Mouse (Mus musculus): ENCODE results near the gene Robo1. TPM values are rescaled to one million over a fixed set of nuclear protein-coding genes. Genes with fewer than 3 reads are reported as not detected.

The Robo1 gene
- polyA plus RNA-seq, 1 experiment from 2014 or later: 58.1 TPM

- Histone ChIP-seq H3K4me2 (ENCODE audit: low read length) (peak overlapping the region; percentile 70), H3K9me3 (ENCODE audit: control insufficient read depth, low read length) (no peaks in the 10 kb centered on the region), H3K27me3 (replicated peaks; ENCODE audit: control insufficient read depth, insufficient read depth, low read length) (no peaks in the 10 kb centered on the region), H3K4me3 (replicated peaks; ENCODE audit: low read length) (peak overlapping the region; percentile 81), H3K36me3 (ENCODE audit: control insufficient read depth, insufficient read depth) (no peaks in the 10 kb centered on the region), H3K4me1 (replicated peaks; ENCODE audit: control insufficient read depth, insufficient read depth, low read length) (peaks cover 20% of the 10 kb centered on the region), H3K9ac (replicated peaks; ENCODE audit: low read depth, low read length) (peak overlapping the region; percentile 78), H3K27ac (ENCODE audit: low read length) (peak overlapping the region; percentile 87)
- WGBS: under 1% methylated on average over 26 of the region's 26 CpGs
- ATAC-seq: peak; percentile 90
Measured at GRCm38 (mm10) chr16:72662837-72663350, 354.8 kb downstream of the Robo1 start.

GRCm38 (mm10) chr16:72663351-72664232 is 355.5 kb downstream of the Robo1 start:
- H3K9me3 ChIP-seq (ENCODE audit: control insufficient read depth, low read length): no peaks in the 10 kb centered on the region
- H3K4me3 ChIP-seq (replicated peaks; ENCODE audit: low read length): peak overlapping the region; percentile 81
- peak overlapping the region; percentile 87 for H3K27ac ChIP-seq (ENCODE audit: low read length)
- peak overlapping the region; percentile 70 for H3K4me2 ChIP-seq (ENCODE audit: low read length)
- WGBS: under 1% methylated on average over 55 of the region's 55 CpGs
- H3K4me1 ChIP-seq (replicated peaks; ENCODE audit: control insufficient read depth, insufficient read depth, low read length): peaks cover 20% of the 10 kb centered on the region
- peak overlapping the region; percentile 78 for H3K9ac ChIP-seq (replicated peaks; ENCODE audit: low read depth, low read length)
- H3K36me3 ChIP-seq (ENCODE audit: control insufficient read depth, insufficient read depth): no peaks in the 10 kb centered on the region
- H3K27me3 ChIP-seq (replicated peaks; ENCODE audit: control insufficient read depth, insufficient read depth, low read length): no peaks in the 10 kb centered on the region
- ATAC-seq: peak; percentile 83

GRCm38 (mm10) chr16:72664233-72664613 is 356.1 kb downstream of the Robo1 start:
- Histone ChIP-seq H3K9me3 (ENCODE audit: control insufficient read depth, low read length) (no peaks in the 10 kb centered on the region), H3K27ac (ENCODE audit: low read length) (peak overlapping the region; percentile 87), H3K27me3 (replicated peaks; ENCODE audit: control insufficient read depth, insufficient read depth, low read length) (no peaks in the 10 kb centered on the region), H3K4me3 (replicated peaks; ENCODE audit: low read length) (peak overlapping the region; percentile 81), H3K4me2 (ENCODE audit: low read length) (peak overlapping the region; percentile 70), H3K36me3 (ENCODE audit: control insufficient read depth, insufficient read depth) (no peaks in the 10 kb centered on the region), H3K9ac (replicated peaks; ENCODE audit: low read depth, low read length) (peak overlapping the region; percentile 78), H3K4me1 (replicated peaks; ENCODE audit: control insufficient read depth, insufficient read depth, low read length) (peaks cover 20% of the 10 kb centered on the region)
- ATAC-seq: 0 out of 2 replicates have a peak, but pooled peaks have one; percentile 7
- WGBS: under 1% methylated on average over 11 of the region's 12 CpGs

- Histone ChIP-seq H3K4me1 (replicated peaks; ENCODE audit: control insufficient read depth, insufficient read depth, low read length) (peaks cover 20% of the 10 kb centered on the region), H3K4me2 (ENCODE audit: low read length) (peak overlapping the region; percentile 70), H3K4me3 (replicated peaks; ENCODE audit: low read length) (peak overlapping the region; percentile 81), H3K36me3 (ENCODE audit: control insufficient read depth, insufficient read depth) (no peaks in the 10 kb centered on the region), H3K9me3 (ENCODE audit: control insufficient read depth, low read length) (no peaks in the 10 kb centered on the region), H3K9ac (replicated peaks; ENCODE audit: low read depth, low read length) (peak overlapping the region; percentile 78), H3K27ac (ENCODE audit: low read length) (no peak overlapping the region), H3K27me3 (replicated peaks; ENCODE audit: control insufficient read depth, insufficient read depth, low read length) (no peaks in the 10 kb centered on the region)
- ATAC-seq: no peak
- 36% methylated on average over 4 of the region's 4 CpGs for WGBS
Measured at GRCm38 (mm10) chr16:72664806-72665205, 356.7 kb downstream of the Robo1 start.

GRCm38 (mm10) chr16:72665454-72665853 is 357.3 kb downstream of the Robo1 start:
- Histone ChIP-seq H3K36me3 (ENCODE audit: control insufficient read depth, insufficient read depth) (no peaks in the 10 kb centered on the region), H3K9me3 (ENCODE audit: control insufficient read depth, low read length) (no peaks in the 10 kb centered on the region), H3K4me2 (ENCODE audit: low read length) (peak overlapping the region; percentile 46), H3K27me3 (replicated peaks; ENCODE audit: control insufficient read depth, insufficient read depth, low read length) (no peaks in the 10 kb centered on the region), H3K9ac (replicated peaks; ENCODE audit: low read depth, low read length) (no peak overlapping the region), H3K4me1 (replicated peaks; ENCODE audit: control insufficient read depth, insufficient read depth, low read length) (peaks cover 25% of the 10 kb centered on the region), H3K4me3 (replicated peaks; ENCODE audit: low read length) (peak overlapping the region; percentile 29), H3K27ac (ENCODE audit: low read length) (no peak overlapping the region)
- WGBS: 66% methylated on average over 5 of the region's 5 CpGs
- ATAC-seq: no peak

GRCm38 (mm10) chr16:72670240-72671038 is 362.3 kb downstream of the Robo1 start:
- Histone ChIP-seq H3K4me1 (replicated peaks; ENCODE audit: control insufficient read depth, insufficient read depth, low read length) (peaks cover 11% of the 10 kb centered on the region), H3K27ac (ENCODE audit: low read length) (no peak overlapping the region), H3K27me3 (replicated peaks; ENCODE audit: control insufficient read depth, insufficient read depth, low read length) (no peaks in the 10 kb centered on the region), H3K36me3 (ENCODE audit: control insufficient read depth, insufficient read depth) (no peaks in the 10 kb centered on the region), H3K4me2 (ENCODE audit: low read length) (no peak overlapping the region), H3K4me3 (replicated peaks; ENCODE audit: low read length) (no peak overlapping the region), H3K9me3 (ENCODE audit: control insufficient read depth, low read length) (no peaks in the 10 kb centered on the region), H3K9ac (replicated peaks; ENCODE audit: low read depth, low read length) (no peak overlapping the region)
- 31% methylated on average over 6 of the region's 6 CpGs for WGBS
- no peak for ATAC-seq

- no peak overlapping the region for H3K9ac ChIP-seq (replicated peaks; ENCODE audit: low read depth, low read length)
- no peak overlapping the region for H3K27ac ChIP-seq (ENCODE audit: low read length)
- H3K9me3 ChIP-seq (ENCODE audit: control insufficient read depth, low read length): no peaks in the 10 kb centered on the region
- H3K27me3 ChIP-seq (replicated peaks; ENCODE audit: control insufficient read depth, insufficient read depth, low read length): no peaks in the 10 kb centered on the region
- no peak overlapping the region for H3K4me2 ChIP-seq (ENCODE audit: low read length)
- H3K4me3 ChIP-seq (replicated peaks; ENCODE audit: low read length): no peak overlapping the region
- H3K36me3 ChIP-seq (ENCODE audit: control insufficient read depth, insufficient read depth): no peaks in the 10 kb centered on the region
- H3K4me1 ChIP-seq (replicated peaks; ENCODE audit: control insufficient read depth, insufficient read depth, low read length): no peaks in the 10 kb centered on the region; the same call in 1 of the 2 replicates
- 78% methylated on average over 5 of the region's 5 CpGs for WGBS
- ATAC-seq: no peak
Measured at GRCm38 (mm10) chr16:72677234-72677633, 369.1 kb downstream of the Robo1 start.

- Histone ChIP-seq H3K27ac (ENCODE audit: low read length) (no peak overlapping the region), H3K4me1 (replicated peaks; ENCODE audit: control insufficient read depth, insufficient read depth, low read length) (no peaks in the 10 kb centered on the region; the same call in 1 of the 2 replicates), H3K9me3 (ENCODE audit: control insufficient read depth, low read length) (no peaks in the 10 kb centered on the region), H3K4me3 (replicated peaks; ENCODE audit: low read length) (no peak overlapping the region), H3K36me3 (ENCODE audit: control insufficient read depth, insufficient read depth) (no peaks in the 10 kb centered on the region), H3K9ac (replicated peaks; ENCODE audit: low read depth, low read length) (no peak overlapping the region), H3K4me2 (ENCODE audit: low read length) (no peak overlapping the region), H3K27me3 (replicated peaks; ENCODE audit: control insufficient read depth, insufficient read depth, low read length) (no peaks in the 10 kb centered on the region)
- 53% methylated on average over 13 of the region's 13 CpGs for WGBS
- ATAC-seq: no peak
Measured at GRCm38 (mm10) chr16:72678450-72678849, 370.3 kb downstream of the Robo1 start.

Measured in forebrain, embryonic 16.5 days (tissue).